13 mouse cellular contexts compared by ENCODE assay signal in genomic region chr2:163364785-163365541, GRCm38 (mm10). TPM values are rescaled to one million over a fixed set of nuclear protein-coding genes. Genes with fewer than 3 reads are reported as not detected.
DNase-seq lines count a peak whose midpoint lies in the region; ATAC-seq lines count a peak whose summit lies in the region.
"Had no signal": no experiment of that assay in that cellular context is flagged by ENCODE, and none has a peak within 500 bp of the region (broad histone marks: within the 10 kb centered on the region; RNA-seq: fewer than 3 reads in every experiment).

No protein-coding gene starts in this region.

- H3K4me2 ChIP-seq in heart, embryonic 13.5 days, result peak overlapping the region; percentile 62
- H3K4me2 ChIP-seq in lung, embryonic 15.5 days, result 0 out of 2 replicates have a peak overlapping the region, but pooled peaks have one; percentile 10
- H3K4me2 ChIP-seq in stomach, embryonic 16.5 days (ENCODE audit: low read depth, low read length), result peak overlapping the region; percentile 10; the same call in 1 of the 2 replicates
- H3K4me2 ChIP-seq: limb, embryonic 13.5 days; midbrain, embryonic 12.5 days had no signal

- 31% methylated on average over 18 of the region's 18 CpGs for WGBS in heart, embryonic 13.5 days
- WGBS in lung, embryonic 15.5 days, result 38% methylated on average over 18 of the region's 18 CpGs
- 42% methylated on average over 18 of the region's 18 CpGs for WGBS in stomach, embryonic 16.5 days

- peak overlapping the region; percentile 82 for H3K9ac ChIP-seq in heart, embryonic 13.5 days
- no peak overlapping the region for H3K9ac ChIP-seq in lung, embryonic 15.5 days
- H3K9ac ChIP-seq in stomach, embryonic 16.5 days (ENCODE audit: low read length), result peak overlapping the region; percentile 47
- H3K9ac ChIP-seq: limb, embryonic 13.5 days; liver, postnatal 0 days; midbrain, embryonic 12.5 days had no signal

- H3K9me3 ChIP-seq in heart, embryonic 13.5 days, result no peaks in the 10 kb centered on the region
- H3K9me3 ChIP-seq in lung, embryonic 15.5 days, result no peaks in the 10 kb centered on the region
- H3K9me3 ChIP-seq in stomach, embryonic 16.5 days (replicated peaks; ENCODE audit: control insufficient read depth, low read length), result no peaks in the 10 kb centered on the region
- H3K9me3 ChIP-seq: hindbrain, embryonic 10.5 days; limb, embryonic 13.5 days; midbrain, embryonic 12.5 days had no signal

- no peak overlapping the region for H3K4me3 ChIP-seq in heart, embryonic 13.5 days
- no peak overlapping the region for H3K4me3 ChIP-seq in lung, embryonic 15.5 days
- no peak overlapping the region for H3K4me3 ChIP-seq in stomach, embryonic 16.5 days (replicated peaks; ENCODE audit: low read length)
- H3K4me3 ChIP-seq: hindbrain, embryonic 10.5 days; limb, embryonic 13.5 days; midbrain, embryonic 12.5 days had no signal

- H3K4me1 ChIP-seq in heart, embryonic 13.5 days, result peaks cover 79% of the 10 kb centered on the region
- peaks cover 22% of the 10 kb centered on the region for H3K4me1 ChIP-seq in lung, embryonic 15.5 days
- H3K4me1 ChIP-seq in stomach, embryonic 16.5 days (ENCODE audit: control insufficient read depth, insufficient read depth, low read length), result peaks cover 15% of the 10 kb centered on the region
- H3K4me1 ChIP-seq: limb, embryonic 13.5 days; midbrain, embryonic 12.5 days had no signal

- H3K27me3 ChIP-seq in heart, embryonic 13.5 days (replicated peaks), result no peaks in the 10 kb centered on the region
- no peaks in the 10 kb centered on the region for H3K27me3 ChIP-seq in lung, embryonic 15.5 days
- H3K27me3 ChIP-seq in stomach, embryonic 16.5 days (ENCODE audit: control insufficient read depth, insufficient read depth, low read length), result no peaks in the 10 kb centered on the region
- H3K27me3 ChIP-seq: limb, embryonic 13.5 days; midbrain, embryonic 12.5 days had no signal

- peaks cover 53% of the 10 kb centered on the region for H3K36me3 ChIP-seq in heart, embryonic 13.5 days
- no peaks in the 10 kb centered on the region for H3K36me3 ChIP-seq in lung, embryonic 15.5 days
- H3K36me3 ChIP-seq in stomach, embryonic 16.5 days (ENCODE audit: control insufficient read depth, insufficient read depth, low read length), result no peaks in the 10 kb centered on the region
- H3K36me3 ChIP-seq: hindbrain, embryonic 10.5 days; limb, embryonic 13.5 days; midbrain, embryonic 12.5 days had no signal

- ATAC-seq in heart, embryonic 13.5 days (ENCODE audit: extremely low read depth, insufficient number of reproducible peaks, low FRiP score, low TSS enrichment), result no peak
- ATAC-seq in lung, embryonic 15.5 days (ENCODE audit: borderline replicate concordance, extremely low read depth, low FRiP score, low TSS enrichment), result peak; percentile 77
- ATAC-seq in stomach, embryonic 16.5 days (ENCODE audit: insufficient read depth, low FRiP score), result peak; percentile 58
- ATAC-seq: liver, postnatal 0 days had no signal

- no peak for DNase-seq in heart, adult 8-10 months (ENCODE audit: low spot score)
- peak; percentile 26 for DNase-seq in kidney, postnatal 14 days
- no peak for DNase-seq in kidney, postnatal 25 days
- DNase-seq in layer of hippocampus, postnatal 25 days (ENCODE audit: extremely low spot score in 1 of 2, low spot score in 1 of 2), result no peak
- DNase-seq: cerebellum, adult 2 months; embryo, embryonic 11 days; liver, postnatal 0 days had no signal

- H3K27ac ChIP-seq in heart, embryonic 13.5 days (replicated peaks), result peak overlapping the region; percentile 99
- peak overlapping the region; percentile 77 for H3K27ac ChIP-seq in lung, embryonic 15.5 days
- H3K27ac ChIP-seq in stomach, embryonic 16.5 days (ENCODE audit: low read length), result peak overlapping the region; percentile 85
- H3K27ac ChIP-seq: hindbrain, embryonic 10.5 days; limb, embryonic 13.5 days; midbrain, embryonic 12.5 days had no signal

RNA-seq across cellular contexts. Expression of gene Jph2, which starts 32.8 kb away (rescaled TPM):
- polyA plus RNA-seq in heart, embryonic 13.5 days (2015; fragmentation: Nextera tagmentation; extraction: Ambion mirVana), result 41.5 and 42.9 TPM in 2 replicates
- 100 to 1,000 TPM; 423 to 464 (median 433) TPM for total RNA-seq in heart, adult 8-10 months (2022)
- 6.9 and 7.7 TPM in 2 replicates for polyA plus RNA-seq in lung, embryonic 15.5 days (2015; fragmentation: Nextera tagmentation; extraction: Ambion mirVana)
- polyA plus RNA-seq in stomach, embryonic 16.5 days (2015; fragmentation: Nextera tagmentation; extraction: Ambion mirVana), result 8.5 and 11.2 TPM in 2 replicates
- under 1 TPM; 0.37 to 0.70 TPM for total RNA-seq in layer of hippocampus, postnatal 25 days (2021)

RNA-seq across cellular contexts. Expression of gene Oser1, which starts 59.5 kb away (rescaled TPM):
- polyA plus RNA-seq in heart, embryonic 13.5 days (2015; fragmentation: Nextera tagmentation; extraction: Ambion mirVana), result 54.5 and 57.3 TPM in 2 replicates
- total RNA-seq in heart, adult 8-10 months (2022), result 10 to 100 TPM; 19.4 to 21.8 (median 20.3) TPM
- polyA plus RNA-seq in lung, embryonic 15.5 days (2015; fragmentation: Nextera tagmentation; extraction: Ambion mirVana), result 90.1 and 94.5 TPM in 2 replicates
- polyA plus RNA-seq in stomach, embryonic 16.5 days (2015; fragmentation: Nextera tagmentation; extraction: Ambion mirVana), result 79.0 and 86.1 TPM in 2 replicates
- 10 to 100 TPM; 20.4 to 21.5 TPM for total RNA-seq in layer of hippocampus, postnatal 25 days (2021)

Comparison
In these comparisons a context has a peak if more than half of its experiments do, and no peak if none do; other contexts are left out.
1. H3K4me2 ChIP-seq: peak in every context shown above with its lines; median percentile 62 in heart, embryonic 13.5 days; 10 in lung, embryonic 15.5 days; 10 in stomach, embryonic 16.5 days.